Mouse (Mus musculus) cerebellum, adult 2 months (tissue): ENCODE measurements around the gene Carmil1.
A peak's percentile ranks its signal among the peaks of the same experiment; 100 is the strongest.

Experiments used
- CTCF ChIP-seq: fragments of 200-500 bp; IDR thresholded peaks from 2 replicates; pipeline ENCODE4 v1.5.1; 2011; ENCODE audit warnings: low read depth, mild to moderate bottlenecking, control low read depth, low read length, moderate library complexity, borderline replicate concordance; ENCODE audit not compliant: insufficient read depth
- POLR2A ChIP-seq: fragments of 200-500 bp; IDR thresholded peaks from 2 replicates; pipeline ENCODE4 v1.6.1; 2011; ENCODE audit warnings: low read length, control low read depth, borderline replicate concordance; ENCODE audit not compliant: insufficient read depth

DNA sequence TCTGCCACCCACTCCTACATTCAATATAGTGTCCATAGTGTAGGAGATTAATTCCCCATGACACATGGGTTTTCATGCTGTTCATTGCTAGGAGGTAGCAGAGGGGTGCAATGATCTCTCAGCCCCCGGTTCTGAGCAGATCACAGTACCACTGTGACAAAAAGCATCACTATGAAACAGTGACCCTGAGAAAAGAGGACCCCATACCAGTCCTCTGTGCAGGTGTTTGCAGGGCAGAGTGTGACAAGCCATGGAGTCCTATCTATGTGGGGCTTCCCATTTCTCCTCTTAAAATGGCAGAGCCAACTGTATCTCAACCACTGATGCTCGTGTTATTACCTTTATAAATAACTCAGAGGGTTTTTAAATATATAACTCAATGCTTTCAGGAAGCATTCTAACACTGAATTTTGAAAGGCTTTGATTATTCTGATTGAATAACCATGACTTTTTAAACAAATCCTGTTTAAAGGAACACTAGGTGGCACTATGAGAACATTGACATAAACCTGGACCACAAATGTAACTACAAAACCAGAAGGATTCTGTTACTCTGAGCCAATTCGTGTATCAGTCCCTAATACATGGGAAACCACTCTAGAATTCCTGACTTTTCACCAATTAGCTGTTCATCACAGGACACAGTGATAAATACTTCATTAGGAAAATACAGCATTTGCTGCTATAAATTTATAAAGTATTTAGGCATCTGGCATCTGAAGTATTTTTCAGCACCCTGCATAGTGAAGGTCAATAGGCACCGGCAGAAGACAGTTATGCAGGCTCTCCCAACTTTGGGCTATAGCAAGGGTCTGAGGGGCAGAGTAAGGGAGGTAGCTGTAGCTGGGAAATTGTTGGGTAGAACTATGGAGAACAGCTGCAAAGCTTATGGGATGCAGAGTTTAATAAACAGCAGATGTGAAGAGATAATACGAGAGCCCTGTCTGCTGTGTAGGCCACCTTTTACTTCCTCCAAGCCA is 253.1 kb downstream of the Carmil1 start:
- TF ChIP-seq CTCF (peak; percentile 14; the same call in 1 of the 2 replicates), POLR2A (no peak)
